Mouse (Mus musculus) C2C12 (cell line): Measurements from ENCODE around the gene Kctd5.

Experiments
- CEBPB ChIP-seq: IDR thresholded peaks from one replicate; pipeline ENCODE4 v1.6.1; 2011; ENCODE audit warnings: low read depth, mild to moderate bottlenecking, control low read depth, moderate library complexity
- CTCF ChIP-seq: IDR thresholded peaks from one replicate; pipeline ENCODE4 v1.5.1; 2011; ENCODE audit not compliant: control insufficient read depth, insufficient read depth, insufficient read length
- MAX ChIP-seq: IDR thresholded peaks from one replicate; pipeline ENCODE4 v1.6.1; 2011; ENCODE audit warnings: mild to moderate bottlenecking, control low read depth
- MYOG ChIP-seq: IDR thresholded peaks from one replicate; pipeline ENCODE4 v1.6.1; 2011; ENCODE audit not compliant: control insufficient read depth, insufficient read length; ENCODE audit errors: extremely low read depth
- USF1 ChIP-seq: IDR thresholded peaks from one replicate; pipeline ENCODE4 v1.6.1; 2011; ENCODE audit warnings: low read depth, mild to moderate bottlenecking, control low read depth, moderate library complexity

DNA sequence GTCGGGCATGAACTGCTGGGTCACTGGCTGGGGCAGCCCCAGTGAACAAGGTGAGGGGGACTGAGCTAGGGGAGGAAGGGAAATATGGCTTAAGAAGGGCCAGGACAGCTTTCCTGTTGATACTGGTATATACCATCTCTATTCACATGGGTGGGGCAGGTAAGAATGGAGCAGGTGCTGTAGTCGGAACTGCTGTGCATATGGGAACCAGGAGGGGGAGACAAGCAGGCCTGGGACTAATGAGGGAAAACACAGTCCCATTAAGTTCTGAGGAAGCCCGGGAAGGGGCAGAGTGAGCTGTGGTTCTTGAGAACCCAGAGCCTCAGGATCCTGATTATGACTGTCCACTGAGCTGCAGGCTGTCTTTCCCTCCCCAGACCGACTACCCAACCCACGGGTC is 28.8 kb downstream of the Kctd5 start:
- no peak for TF ChIP-seq CEBPB
- TF ChIP-seq CTCF = no peak
- TF ChIP-seq MAX = no peak
- TF ChIP-seq USF1 = no peak
- TF ChIP-seq MYOG = no peak
